Mouse (Mus musculus): Measurements from ENCODE around the gene Traf1.

The Traf1 gene

GRCm38 (mm10) chr2:34899682-34900081 lies 61.9 kb downstream of the Traf1 start:
- DNase-seq = no peak

- DNase-seq = peak; percentile 59
These were observed 63.8 kb downstream of the Traf1 start for GRCm38 (mm10) chr2:34897820-34898219.

GRCm38 (mm10) chr2:34896821-34897460 lies 64.6 kb downstream of the Traf1 start:
- DNase-seq = no peak

DNA sequence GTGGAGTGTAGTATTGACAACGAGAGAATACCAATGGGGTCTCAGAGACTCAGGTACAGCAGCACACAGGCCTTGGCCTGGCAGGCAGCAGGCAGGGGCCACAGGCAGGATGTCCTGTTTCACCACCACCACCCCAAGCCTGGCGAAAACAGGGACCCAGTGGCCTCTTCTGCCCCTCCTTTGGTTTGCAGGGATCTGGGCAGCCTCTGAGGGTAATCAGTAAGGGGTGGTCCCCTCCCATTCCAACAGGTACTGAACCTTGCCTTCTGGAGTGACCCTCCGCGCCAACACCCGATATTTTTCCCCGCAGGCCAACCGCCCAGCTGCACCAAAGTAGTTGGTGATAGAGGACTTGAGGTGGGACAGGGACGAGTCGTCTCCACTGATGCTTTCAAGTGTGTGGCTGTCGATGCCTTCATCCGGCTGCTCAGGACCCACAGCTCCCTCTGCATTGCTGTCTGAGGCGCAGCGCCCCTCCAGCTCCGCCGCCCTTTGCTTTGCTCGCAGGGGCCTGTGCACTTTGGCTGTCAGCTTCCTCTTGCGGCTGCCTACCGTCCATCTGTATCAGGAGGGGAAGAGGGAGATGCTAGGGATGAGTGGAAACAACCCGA lies 66.0 kb downstream of the Traf1 start:
- no peak for DNase-seq

- no peak for DNase-seq
These were observed 67.6 kb downstream of the Traf1 start for GRCm38 (mm10) chr2:34893950-34894349.
